Comparison of ENCODE assay signal across 32 mouse cellular contexts in the genomic region with DNA sequence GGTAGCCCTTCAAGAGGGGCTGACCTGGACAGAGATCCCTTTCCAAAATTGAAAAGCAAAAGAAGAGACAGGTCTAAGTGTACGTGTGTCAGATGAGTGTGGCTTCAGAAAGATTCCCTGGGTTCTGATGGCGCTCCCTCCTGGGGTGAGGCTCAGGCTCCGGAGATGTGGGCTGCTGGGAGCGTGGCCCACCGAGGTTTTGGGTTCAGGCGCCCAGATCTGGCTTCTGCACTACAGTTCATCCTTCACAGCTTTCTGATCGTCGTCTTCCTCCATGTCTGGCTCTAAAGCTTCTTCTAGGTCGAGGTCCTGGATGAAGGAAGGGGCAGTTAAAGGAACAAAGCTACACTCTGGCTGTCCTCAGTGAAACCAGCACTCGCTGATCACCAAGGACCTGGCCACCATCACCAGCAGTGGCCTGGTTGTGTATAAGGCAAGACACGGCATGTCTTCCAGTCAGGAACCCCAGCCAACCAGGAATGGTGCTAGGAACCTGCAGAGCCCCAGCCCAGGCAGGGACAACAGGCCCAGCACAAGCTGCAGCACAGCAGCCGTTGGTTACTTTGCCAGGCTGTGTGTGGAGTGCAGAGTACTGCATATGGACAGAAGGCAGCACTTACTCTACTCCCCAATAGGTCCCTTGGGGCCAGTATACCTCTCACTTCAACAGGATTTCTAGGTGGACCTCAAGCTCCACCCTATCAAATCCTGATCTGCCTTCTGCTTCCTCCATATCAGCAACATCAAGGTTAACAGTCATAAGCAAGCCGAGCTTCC. TPM values are rescaled to one million over a fixed set of nuclear protein-coding genes. Genes with fewer than 3 reads are reported as not detected.
DNase-seq lines count a peak whose midpoint lies in the region; ATAC-seq and TF ChIP-seq lines count a peak whose summit lies in the region.
"Had no signal": no experiment of that assay in that cellular context is flagged by ENCODE, and none has a peak within 500 bp of the region (broad histone marks: within the 10 kb centered on the region; RNA-seq: fewer than 3 reads in every experiment).

No protein-coding gene starts in this region.

- H3K9ac ChIP-seq in intestine, postnatal 0 days (ENCODE audit: low read depth, low read length) = no peak overlapping the region
- H3K9ac ChIP-seq in intestine, embryonic 15.5 days = no peak overlapping the region
- H3K9ac ChIP-seq: embryonic facial prominence, embryonic 12.5 days; embryonic facial prominence, embryonic 15.5 days; forebrain, embryonic 13.5 days; hindbrain, embryonic 13.5 days had no signal

- H3K27me3 ChIP-seq in intestine, postnatal 0 days (replicated peaks; ENCODE audit: control insufficient read depth, insufficient read depth, low read length) = no peaks in the 10 kb centered on the region
- no peaks in the 10 kb centered on the region for H3K27me3 ChIP-seq in intestine, embryonic 15.5 days (replicated peaks)
- H3K27me3 ChIP-seq: CH12.LX; embryonic facial prominence, embryonic 12.5 days; embryonic facial prominence, embryonic 15.5 days; forebrain, embryonic 13.5 days; hindbrain, embryonic 13.5 days had no signal

- 90% methylated on average over 13 of the region's 13 CpGs for WGBS in intestine, postnatal 0 days
- 91% methylated on average over 13 of the region's 13 CpGs for WGBS in intestine, embryonic 15.5 days

- no peaks in the 10 kb centered on the region for H3K9me3 ChIP-seq in intestine, postnatal 0 days (ENCODE audit: control insufficient read depth)
- no peaks in the 10 kb centered on the region for H3K9me3 ChIP-seq in intestine, embryonic 15.5 days

- peaks cover 72% of the 10 kb centered on the region for H3K36me3 ChIP-seq in intestine, postnatal 0 days (ENCODE audit: control insufficient read depth, insufficient read depth)
- H3K36me3 ChIP-seq in intestine, embryonic 15.5 days = peaks cover 60% of the 10 kb centered on the region

- no peak overlapping the region for H3K4me2 ChIP-seq in intestine, postnatal 0 days (replicated peaks; ENCODE audit: low read depth)
- H3K4me2 ChIP-seq in intestine, embryonic 15.5 days (replicated peaks) = no peak overlapping the region
- H3K4me2 ChIP-seq: embryonic facial prominence, embryonic 12.5 days; embryonic facial prominence, embryonic 15.5 days; forebrain, embryonic 13.5 days; heart, embryonic 11.5 days; hindbrain, embryonic 13.5 days had no signal

- H3K4me1 ChIP-seq in intestine, postnatal 0 days (replicated peaks; ENCODE audit: control insufficient read depth, insufficient read depth, low read length) = no peaks in the 10 kb centered on the region
- no peaks in the 10 kb centered on the region for H3K4me1 ChIP-seq in intestine, embryonic 15.5 days (replicated peaks)
- H3K4me1 ChIP-seq: embryonic facial prominence, embryonic 12.5 days; embryonic facial prominence, embryonic 15.5 days; forebrain, embryonic 10.5 days; forebrain, embryonic 13.5 days; hindbrain, embryonic 10.5 days; hindbrain, embryonic 13.5 days had no signal

- DNase-seq in heart, adult 11 months = peak; percentile 79
- no peak for DNase-seq in heart, adult 9 months (ENCODE audit: low spot score in 2 of 2)
- no peak for DNase-seq in lung, postnatal 25 days (ENCODE audit: low spot score)
- DNase-seq: adrenal gland, adult 2 months; adrenal gland, postnatal 14 days; B cell, adult 2 months; cerebellum, adult 11 months; cerebellum, adult 2 months; cerebellum, adult 9-11 months; cerebellum, postnatal 25 days; gastrocnemius, postnatal 25 days; heart, postnatal 10 days; heart, postnatal 36 days; kidney, adult 2 months had no signal

- ATAC-seq in intestine, postnatal 0 days = no peak
- ATAC-seq in intestine, embryonic 15.5 days = no peak
- peak; percentile 14; the same call in 1 of the 2 replicates for ATAC-seq in erythroblast, adult 5-6 weeks (replicated peaks; ENCODE audit: low FRiP score, poor library complexity, severe bottlenecking)
- ATAC-seq: forebrain, embryonic 13.5 days; forebrain, embryonic 16.5 days; hindbrain, embryonic 16.5 days had no signal

- H3K4me3 ChIP-seq in intestine, postnatal 0 days (ENCODE audit: low read depth, low read length) = no peak overlapping the region
- no peak overlapping the region for H3K4me3 ChIP-seq in intestine, embryonic 15.5 days (replicated peaks)
- H3K4me3 ChIP-seq: embryonic facial prominence, embryonic 12.5 days; embryonic facial prominence, embryonic 15.5 days; erythroblast, embryonic 14.5 days; forebrain, embryonic 10.5 days; forebrain, embryonic 13.5 days; hindbrain, embryonic 10.5 days; hindbrain, embryonic 13.5 days had no signal

- peak overlapping the region; percentile 50 for H3K27ac ChIP-seq in intestine, postnatal 0 days (ENCODE audit: low read depth, low read length)
- H3K27ac ChIP-seq in intestine, embryonic 15.5 days = no peak overlapping the region
- H3K27ac ChIP-seq: embryonic facial prominence, embryonic 12.5 days; embryonic facial prominence, embryonic 15.5 days; forebrain, embryonic 10.5 days; forebrain, embryonic 13.5 days; hindbrain, embryonic 10.5 days; hindbrain, embryonic 13.5 days had no signal

- no peak for TF ChIP-seq CTCF in intestine, postnatal 0 days (IDR thresholded peaks at IDR 0.05; ENCODE audit: low read depth)

RNA-seq across cellular contexts. Expression of a gene that starts 10.2 kb away (rescaled TPM):
- 1.4 and 1.6 TPM in 2 replicates for polyA plus RNA-seq in intestine, postnatal 0 days (2015; fragmentation: Nextera tagmentation; extraction: Ambion mirVana)
- not detected in 2 replicates for polyA plus RNA-seq in intestine, embryonic 15.5 days (2015; fragmentation: Nextera tagmentation; extraction: Ambion mirVana)
- total RNA-seq in erythroblast, adult 5-6 weeks (2015; ENCODE audit: low replicate concordance) = not detected in 2 replicates
- not detected in 2 replicates for total RNA-seq in erythroblast, adult 5-6 weeks (2017; ENCODE audit: low replicate concordance)
- total RNA-seq: CH12.LX; common myeloid progenitor, adult 5-6 weeks; MEL had no signal
- polyA plus RNA-seq: cerebellum, adult 2 months; erythroblast, embryonic 14.5 days; forebrain, embryonic 10.5 days; forebrain, embryonic 13.5 days; forebrain, embryonic 16.5 days; heart, embryonic 11.5 days; heart, embryonic 14.5 days; hindbrain, embryonic 13.5 days; hindbrain, embryonic 16.5 days; intestine, embryonic 16.5 days had no signal

RNA-seq across cellular contexts. Expression of a gene that starts 11.6 kb away (rescaled TPM):
- 68.7 and 73.4 TPM in 2 replicates for polyA plus RNA-seq in intestine, postnatal 0 days (2015; fragmentation: Nextera tagmentation; extraction: Ambion mirVana)
- 135 and 142 TPM in 2 replicates for polyA plus RNA-seq in intestine, embryonic 15.5 days (2015; fragmentation: Nextera tagmentation; extraction: Ambion mirVana)
- total RNA-seq in erythroblast, adult 5-6 weeks (2015; ENCODE audit: low replicate concordance) = 8.1 and 17.6 TPM in 2 replicates
- 3.2 and 9.6 TPM in 2 replicates for total RNA-seq in erythroblast, adult 5-6 weeks (2017; ENCODE audit: low replicate concordance)

RNA-seq across cellular contexts. Expression of a gene that starts 11.9 kb away (rescaled TPM):
- 2,516 and 2,539 TPM in 2 replicates for polyA plus RNA-seq in intestine, postnatal 0 days (2015; fragmentation: Nextera tagmentation; extraction: Ambion mirVana)
- polyA plus RNA-seq in intestine, embryonic 15.5 days (2015; fragmentation: Nextera tagmentation; extraction: Ambion mirVana) = 992 and 1,107 TPM in 2 replicates
- total RNA-seq in erythroblast, adult 5-6 weeks (2015; ENCODE audit: low replicate concordance) = 108 and 148 TPM in 2 replicates
- 136 and 145 TPM in 2 replicates for total RNA-seq in erythroblast, adult 5-6 weeks (2017; ENCODE audit: low replicate concordance)

RNA-seq across cellular contexts. Expression of a gene that starts 20.3 kb away (rescaled TPM):
- 474 and 493 TPM in 2 replicates for polyA plus RNA-seq in intestine, postnatal 0 days (2015; fragmentation: Nextera tagmentation; extraction: Ambion mirVana)
- 559 and 611 TPM in 2 replicates for polyA plus RNA-seq in intestine, embryonic 15.5 days (2015; fragmentation: Nextera tagmentation; extraction: Ambion mirVana)
- 101 and 127 TPM in 2 replicates for total RNA-seq in erythroblast, adult 5-6 weeks (2015; ENCODE audit: low replicate concordance)
- 35.7 and 38.1 TPM in 2 replicates for total RNA-seq in erythroblast, adult 5-6 weeks (2017; ENCODE audit: low replicate concordance)

RNA-seq across cellular contexts. Expression of a gene that starts 30.6 kb away (rescaled TPM):
- 1.0 and 1.6 TPM in 2 replicates for polyA plus RNA-seq in intestine, postnatal 0 days (2015; fragmentation: Nextera tagmentation; extraction: Ambion mirVana)
- polyA plus RNA-seq in intestine, embryonic 15.5 days (2015; fragmentation: Nextera tagmentation; extraction: Ambion mirVana) = 0.58 and 0.67 TPM in 2 replicates
- not detected in 2 replicates for total RNA-seq in erythroblast, adult 5-6 weeks (2015; ENCODE audit: low replicate concordance)
- total RNA-seq in erythroblast, adult 5-6 weeks (2017; ENCODE audit: low replicate concordance) = not detected in 2 replicates
- total RNA-seq: common myeloid progenitor, adult 5-6 weeks; MEL had no signal
- polyA plus RNA-seq: forebrain, embryonic 16.5 days had no signal
